Mouse (Mus musculus) erythroblast, embryonic 14.5 days (primary cell): ENCODE measurements around the gene Zc3h13.

Experiments
- GATA1 ChIP-seq: IDR thresholded peaks from 2 replicates; pipeline ENCODE4 v1.6.1; 2012; ENCODE audit warnings: low read length, inconsistent platforms, mixed read lengths
- TAL1 ChIP-seq: IDR thresholded peaks from 3 replicates; pipeline ENCODE4 v1.6.1; 2012; ENCODE audit warnings: low read length, inconsistent platforms, mixed read lengths

DNA sequence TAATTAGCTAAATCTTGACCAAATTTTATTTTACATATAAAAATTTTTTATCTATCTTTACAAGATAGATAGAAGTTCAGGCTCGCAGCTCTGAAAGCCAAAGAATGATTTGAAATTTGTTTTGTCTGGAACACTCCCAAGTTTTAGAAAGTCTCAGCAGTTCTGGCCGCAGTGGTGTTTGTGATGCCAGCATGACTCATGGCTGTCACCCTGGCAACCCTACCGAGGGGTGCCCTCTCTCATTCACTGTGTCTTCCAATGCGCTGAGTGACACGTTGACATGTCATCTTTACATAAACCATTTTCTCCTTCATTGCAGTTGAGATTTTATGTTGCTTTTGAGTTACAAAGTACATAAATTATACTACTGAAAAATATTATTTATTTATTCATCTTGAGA, 85.7 kb downstream of the Zc3h13 start:
- TF ChIP-seq GATA1 (no peak), TAL1 (no peak)
